Mouse (Mus musculus): ENCODE measurements around the gene Hif1an. TPM values are rescaled to one million over a fixed set of nuclear protein-coding genes. Genes with fewer than 3 reads are reported as not detected.

The Hif1an gene
- polyA plus RNA-seq, 1 experiment: 14.9 TPM

GRCm38 (mm10) chr19:44525551-44526205 is 37.0 kb upstream of the Hif1an start:
- H3K4me1 ChIP-seq (ENCODE audit: control insufficient read depth, insufficient read depth, low read length): no peaks in the 10 kb centered on the region
- TF ChIP-seq CTCF (IDR thresholded peaks at IDR 0.05; ENCODE audit: control insufficient read depth, insufficient read depth, low read length) (no peak), POLR2A (IDR thresholded peaks at IDR 0.05; ENCODE audit: borderline replicate concordance, control insufficient read depth, low read depth, low read length) (no peak)
- H3K4me3 ChIP-seq (replicated peaks; ENCODE audit: control insufficient read depth, low read depth, low read length): no peak overlapping the region
- 20% methylated on average over 9 of the region's 9 CpGs for WGBS
- H3K27ac ChIP-seq (ENCODE audit: control insufficient read depth, insufficient read depth, low read depth, low read length, poor library complexity): no peak overlapping the region

- Histone ChIP-seq H3K4me1 (ENCODE audit: control insufficient read depth, insufficient read depth, low read length) (no peaks in the 10 kb centered on the region), H3K27ac (ENCODE audit: control insufficient read depth, insufficient read depth, low read depth, low read length, poor library complexity) (no peak overlapping the region), H3K4me3 (replicated peaks; ENCODE audit: control insufficient read depth, low read depth, low read length) (no peak overlapping the region)
- 76% methylated on average over 6 of the region's 6 CpGs for WGBS
- TF ChIP-seq POLR2A (IDR thresholded peaks at IDR 0.05; ENCODE audit: borderline replicate concordance, control insufficient read depth, low read depth, low read length) (no peak), CTCF (IDR thresholded peaks at IDR 0.05; ENCODE audit: control insufficient read depth, insufficient read depth, low read length) (no peak)
Measured at GRCm38 (mm10) chr19:44530018-44530417, 32.6 kb upstream of the Hif1an start.

GRCm38 (mm10) chr19:44535376-44535775 is 27.3 kb upstream of the Hif1an start:
- TF ChIP-seq CTCF (IDR thresholded peaks at IDR 0.05; ENCODE audit: control insufficient read depth, insufficient read depth, low read length) (no peak), POLR2A (IDR thresholded peaks at IDR 0.05; ENCODE audit: borderline replicate concordance, control insufficient read depth, low read depth, low read length) (no peak)
- H3K4me3 ChIP-seq (replicated peaks; ENCODE audit: control insufficient read depth, low read depth, low read length): no peak overlapping the region
- H3K27ac ChIP-seq (ENCODE audit: control insufficient read depth, insufficient read depth, low read depth, low read length, poor library complexity): no peak overlapping the region
- H3K4me1 ChIP-seq (ENCODE audit: control insufficient read depth, insufficient read depth, low read length): no peaks in the 10 kb centered on the region
- WGBS: 45% methylated on average over 3 of the region's 3 CpGs

- TF ChIP-seq POLR2A (IDR thresholded peaks at IDR 0.05; ENCODE audit: borderline replicate concordance, control insufficient read depth, low read depth, low read length) (no peak), CTCF (IDR thresholded peaks at IDR 0.05; ENCODE audit: control insufficient read depth, insufficient read depth, low read length) (no peak)
- H3K4me1 ChIP-seq (ENCODE audit: control insufficient read depth, insufficient read depth, low read length): no peaks in the 10 kb centered on the region
- no peak overlapping the region for H3K4me3 ChIP-seq (replicated peaks; ENCODE audit: control insufficient read depth, low read depth, low read length)
- H3K27ac ChIP-seq (ENCODE audit: control insufficient read depth, insufficient read depth, low read depth, low read length, poor library complexity): no peak overlapping the region
- 85% methylated on average over 8 of the region's 8 CpGs for WGBS
Measured at GRCm38 (mm10) chr19:44537416-44537815, 25.2 kb upstream of the Hif1an start.

- 78% methylated on average over 8 of the region's 8 CpGs for WGBS
- TF ChIP-seq CTCF (IDR thresholded peaks at IDR 0.05; ENCODE audit: control insufficient read depth, insufficient read depth, low read length): no peak
- no peak for TF ChIP-seq POLR2A (IDR thresholded peaks at IDR 0.05; ENCODE audit: borderline replicate concordance, control insufficient read depth, low read depth, low read length)
Measured at GRCm38 (mm10) chr19:44542694-44543178, 19.9 kb upstream of the Hif1an start.

GRCm38 (mm10) chr19:44544372-44544771 is 18.3 kb upstream of the Hif1an start:
- 67% methylated on average over 10 of the region's 10 CpGs for WGBS
- H3K4me1 ChIP-seq (ENCODE audit: control insufficient read depth, insufficient read depth, low read length): no peaks in the 10 kb centered on the region; the same call in 1 of the 2 replicates
- H3K27ac ChIP-seq (ENCODE audit: control insufficient read depth, insufficient read depth, low read depth, low read length, poor library complexity): no peak overlapping the region
- TF ChIP-seq POLR2A (IDR thresholded peaks at IDR 0.05; ENCODE audit: borderline replicate concordance, control insufficient read depth, low read depth, low read length) (no peak), CTCF (IDR thresholded peaks at IDR 0.05; ENCODE audit: control insufficient read depth, insufficient read depth, low read length) (no peak)
- H3K4me3 ChIP-seq (replicated peaks; ENCODE audit: control insufficient read depth, low read depth, low read length): no peak overlapping the region

More at GRCm38 (mm10) chr19:44542694-44543178, 19.9 kb upstream of the Hif1an start:
- H3K4me3 ChIP-seq (replicated peaks; ENCODE audit: control insufficient read depth, low read depth, low read length): no peak overlapping the region
- no peaks in the 10 kb centered on the region; the same call in 1 of the 2 replicates for H3K4me1 ChIP-seq (ENCODE audit: control insufficient read depth, insufficient read depth, low read length)
- H3K27ac ChIP-seq (ENCODE audit: control insufficient read depth, insufficient read depth, low read depth, low read length, poor library complexity): no peak overlapping the region

- WGBS: 3% methylated on average over 13 of the region's 13 CpGs
- Histone ChIP-seq H3K4me3 (replicated peaks; ENCODE audit: control insufficient read depth, low read depth, low read length) (no peak overlapping the region), H3K27ac (ENCODE audit: control insufficient read depth, insufficient read depth, low read depth, low read length, poor library complexity) (no peak overlapping the region), H3K4me1 (ENCODE audit: control insufficient read depth, insufficient read depth, low read length) (no peaks in the 10 kb centered on the region; the same call in 1 of the 2 replicates)
- TF ChIP-seq POLR2A (IDR thresholded peaks at IDR 0.05; ENCODE audit: borderline replicate concordance, control insufficient read depth, low read depth, low read length): no peak
- peak; percentile 81 for TF ChIP-seq CTCF (IDR thresholded peaks at IDR 0.05; ENCODE audit: control insufficient read depth, insufficient read depth, low read length)
Measured at GRCm38 (mm10) chr19:44544775-44545174, 17.9 kb upstream of the Hif1an start.

GRCm38 (mm10) chr19:44545321-44546041 is 17.2 kb upstream of the Hif1an start, which contains the start of gene Sec31b:
TSS of gene Sec31b (minus strand) at chr19:44545864.
- Histone ChIP-seq H3K27ac (ENCODE audit: control insufficient read depth, insufficient read depth, low read depth, low read length, poor library complexity) (0 out of 2 replicates have a peak within 1 kb of the TSS, but pooled peaks have one; percentile 8), H3K4me1 (ENCODE audit: control insufficient read depth, insufficient read depth, low read length) (no peaks in the 10 kb centered on the region; the same call in 1 of the 2 replicates), H3K4me3 (replicated peaks; ENCODE audit: control insufficient read depth, low read depth, low read length) (peak within 1 kb of the TSS; percentile 57)
- WGBS: 5% methylated on average over 47 of the region's 47 CpGs
- no peak for TF ChIP-seq CTCF (IDR thresholded peaks at IDR 0.05; ENCODE audit: control insufficient read depth, insufficient read depth, low read length)

Data from bone marrow, adult 2 months (tissue).